Mouse (Mus musculus) E14TG2a.4 (cell line): ENCODE measurements around the gene Fahd1.

Source experiments
- CTCF ChIP-seq: conservative IDR thresholded peaks from 2 replicates; pipeline ENCODE4 v1.5.1; 2014; ENCODE audit warnings: low read length
- NANOG ChIP-seq: IDR thresholded peaks from 2 replicates; pipeline ENCODE4 v1.6.1; 2014; ENCODE audit warnings: borderline replicate concordance, low read length, mixed read lengths
- POU5F1 ChIP-seq: IDR thresholded peaks from 2 replicates; pipeline ENCODE4 v1.6.1; 2014; ENCODE audit warnings: low read length, borderline replicate concordance

GRCm38 (mm10) chr17:24803952-24804951 lies 45.9 kb downstream of the Fahd1 start, which contains the start of gene Meiob:
- no peak for TF ChIP-seq CTCF
- no peak for TF ChIP-seq NANOG
- no peak for TF ChIP-seq POU5F1
